Mouse (Mus musculus) left cerebral cortex, adult 2 months (tissue): ENCODE results near the gene Ago3. TPM values are rescaled to one million over a fixed set of nuclear protein-coding genes. Genes with fewer than 3 reads are reported as not detected.
A peak's percentile ranks its signal among the peaks of the same experiment; 100 is the strongest.

Experiments
- DNase-seq, 2 experiments: peaks; one replicate each; pipeline ENCODE4 v3.0.0; 2021 to 2022; ENCODE audit warnings: low spot score in 2 of 2, mixed read lengths in 1 of 2; ENCODE audit errors: extremely low spot score in 1 of 2
- H3K27ac ChIP-seq: fragments of 200-600 bp; 2 replicates; pipeline ENCODE4 v1.8.1; 2022
- H3K4me3 ChIP-seq: fragments of 200-600 bp; 2 replicates; pipeline ENCODE4 v1.8.1; 2022
- CTCF ChIP-seq: fragments of 200-600 bp; IDR thresholded peaks from 2 replicates; pipeline ENCODE4 v1.8.1; 2022; ENCODE audit warnings: antibody characterized with exemption, mild to moderate bottlenecking, moderate library complexity
- intact Hi-C: fragments of 180-260 bp; cut with DNase I; formaldehyde crosslinking; loops from one replicate; pipeline ENCODE4 v1.15.1; 2025
- long read RNA-seq, 2 experiments: library from polyadenylated mRNA; stranded (forward); transcript quantifications; one replicate each; pipeline ENCODE4 v2.0.0; 2021; ENCODE audit warnings: borderline mapping rate in 2 of 2
- total RNA-seq, 2 experiments: library from RNA; stranded (reverse); gene quantifications; 2 replicates each; pipeline ENCODE4 v1.2.3; 2021

The Ago3 gene
- 10 to 100 TPM; 33.6 to 45.8 TPM for total RNA-seq
- long read RNA-seq, experiment 1, full-length matches to known transcripts: 2 of 9 reads
- long read RNA-seq, experiment 1, partial matches to known transcripts: 1 of 9 reads
- long read RNA-seq, experiment 1, other reads (novel, unspliced or antisense): 6 of 9 reads
- long read RNA-seq, experiment 2, full-length matches to known transcripts: 3 of 6 reads
- long read RNA-seq, experiment 2, partial matches to known transcripts: 3 of 6 reads
- long read RNA-seq, experiment 2, other reads (novel, unspliced or antisense): 0 of 6 reads

DNA sequence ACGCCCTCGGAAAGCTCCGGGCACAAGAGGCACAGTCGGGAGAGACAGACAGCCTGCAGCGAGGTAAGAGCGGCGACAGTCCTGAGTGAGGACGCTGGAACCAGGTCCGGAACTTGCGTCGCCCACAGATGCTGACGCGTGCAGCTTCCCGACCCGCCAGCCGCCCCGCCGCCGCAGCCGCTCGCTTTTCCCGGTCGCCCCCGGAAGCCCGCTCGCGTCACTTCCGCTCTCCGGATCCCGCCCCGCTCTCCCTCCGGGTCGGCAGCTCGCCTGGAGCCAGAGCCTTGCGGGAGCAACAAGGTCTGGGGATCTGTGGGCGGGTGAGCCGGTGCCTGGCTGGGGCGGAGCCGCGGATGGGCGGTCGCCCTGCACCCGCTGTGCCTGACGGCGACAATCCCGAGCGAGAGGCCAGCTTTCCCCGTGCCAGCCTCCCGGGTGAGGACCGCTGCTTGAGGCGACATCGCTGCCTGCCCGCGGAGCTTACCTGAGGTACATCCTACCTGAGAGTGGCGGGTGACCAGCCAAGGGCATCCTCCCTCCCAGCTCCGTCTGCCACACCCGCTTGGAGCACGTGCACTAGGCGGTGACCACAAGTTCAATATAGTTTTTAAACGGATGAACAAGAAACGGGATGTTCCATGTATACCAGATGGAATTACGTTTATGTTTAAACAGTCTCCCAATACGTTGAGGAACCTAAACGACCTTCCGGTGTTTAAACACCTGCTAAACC, at the start of gene Ago3:
Gene Ago3, minus strand, starts transcription at position 210 of the 733 bp plus-strand sequence.
- intact Hi-C loops: loop anchor here (1.0 kb wide), 1 partner anchor 39 kb away; the partner anchor contains the start of gene Ago1
- TF ChIP-seq CTCF: no peak
- peak; percentile 92 to 97 for DNase-seq

DNA sequence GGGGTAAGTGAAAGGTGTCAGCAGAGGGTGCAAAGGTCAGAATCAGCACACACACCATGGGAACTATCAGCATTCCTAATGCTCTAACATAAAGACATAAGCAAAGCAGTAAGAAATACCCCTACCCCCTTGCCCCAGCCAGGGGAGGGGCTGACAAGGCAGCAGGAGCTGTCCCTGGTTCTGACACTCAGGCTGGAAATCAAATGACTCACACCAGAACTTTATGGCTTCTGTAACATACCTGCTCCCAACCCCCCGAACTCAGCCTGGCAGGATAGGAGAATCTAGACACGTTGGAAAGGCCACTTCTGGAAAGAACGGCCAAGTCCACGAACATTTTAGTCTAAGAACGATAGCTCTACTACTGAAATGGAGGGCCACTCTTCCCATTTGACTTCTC, 43.7 kb upstream of the Ago3 start:
- Histone ChIP-seq H3K4me3 (no peak overlapping the region), H3K27ac (no peak overlapping the region)
- intact Hi-C loops: no loop called here
- TF ChIP-seq CTCF: no peak
- no peak for DNase-seq

More for the DNA sequence above, at the start of gene Ago3:
- Histone ChIP-seq H3K4me3 (peak within 1 kb of the TSS; percentile 98), H3K27ac (peak within 1 kb of the TSS; percentile 93)

DNA sequence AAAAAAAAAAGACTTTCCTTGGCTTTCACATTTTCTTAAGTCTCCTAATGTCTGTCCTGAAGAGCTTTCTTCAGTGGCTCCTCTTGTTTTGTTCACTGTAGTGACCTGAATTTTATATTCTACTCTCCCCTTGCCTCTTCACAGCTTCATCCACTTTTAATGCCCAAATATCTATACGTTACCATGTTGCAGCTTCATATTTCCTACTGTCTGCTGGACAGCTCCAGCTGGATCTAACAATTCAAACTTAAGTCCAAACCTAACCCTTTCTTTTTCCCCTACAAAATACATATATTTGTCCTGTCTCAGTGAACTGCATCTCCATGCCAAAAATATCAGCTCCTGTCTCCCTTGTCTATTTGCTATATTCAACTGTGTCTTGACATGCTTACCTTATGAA, 40.0 kb upstream of the Ago3 start:
- H3K4me3 ChIP-seq: no peak overlapping the region
- TF ChIP-seq CTCF: no peak
- intact Hi-C loops: loop anchor here (2.0 kb wide), 1 partner anchor 63 kb away; the partner anchor contains the start of gene Ago4
- H3K27ac ChIP-seq: peak overlapping the region; percentile 95; the same call in 1 of the 2 replicates
- DNase-seq: no peak

DNA sequence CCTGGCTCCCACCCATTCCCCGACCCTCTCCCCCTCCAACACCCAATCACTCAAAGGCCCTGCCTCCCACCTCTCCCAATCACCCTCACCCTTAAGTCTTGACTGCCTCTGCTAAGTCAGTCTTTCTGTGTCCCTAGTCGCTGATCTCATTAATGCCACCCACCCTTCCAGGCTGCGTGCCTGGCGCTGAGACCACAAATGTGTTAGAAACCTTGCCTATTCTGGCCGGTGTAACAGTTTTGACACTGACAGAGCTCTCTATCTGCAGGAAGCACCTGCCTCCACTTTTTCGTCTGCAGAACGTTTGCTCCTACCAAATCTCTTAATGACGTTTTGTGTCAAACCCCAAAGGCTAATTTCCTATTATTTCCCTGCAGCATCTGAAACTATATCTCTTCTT, 39.6 kb upstream of the Ago3 start:
- Histone ChIP-seq H3K27ac (peak overlapping the region; percentile 95), H3K4me3 (peak overlapping the region; percentile 88)
- no peak for TF ChIP-seq CTCF
- intact Hi-C loops: loop anchor here (1.0 to 2.0 kb wide), 2 partner anchors 40 to 64 kb away; partner anchors contain the start of genes Ago3 and Ago4
- no peak for DNase-seq

DNA sequence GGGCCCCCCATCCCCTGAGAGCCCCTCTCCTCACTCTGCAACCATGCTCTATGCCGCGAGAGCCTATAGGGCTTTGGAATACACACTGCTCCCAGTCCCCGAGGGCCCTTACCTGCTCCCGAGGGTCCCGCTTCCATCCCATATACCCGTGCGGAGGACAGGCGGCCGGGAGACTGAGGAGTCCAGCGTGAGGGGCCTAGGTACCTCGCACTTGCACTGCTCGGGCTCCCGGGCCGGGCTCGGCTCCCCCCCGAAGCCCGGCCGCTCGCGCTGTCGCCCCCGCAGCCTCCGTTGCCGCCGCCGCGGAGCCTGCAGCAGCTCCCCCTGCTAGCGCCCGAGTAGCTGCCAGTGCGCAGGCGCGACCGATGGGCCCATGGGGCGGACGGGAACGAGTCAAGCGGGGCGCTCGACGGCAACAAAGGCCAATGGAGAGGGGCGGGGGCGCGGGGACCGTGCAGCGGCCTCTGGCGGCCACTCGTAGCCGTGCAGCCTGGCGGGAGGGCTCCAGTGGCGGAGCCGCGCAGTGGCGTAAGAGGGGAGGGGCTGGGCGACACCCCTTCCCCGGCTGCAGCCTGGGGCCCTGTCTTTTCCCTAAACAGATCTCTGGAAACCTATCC, 39.0 kb upstream of the Ago3 start, which contains the start of gene Ago1:
Gene Ago1, minus strand, starts transcription at position 299 of the 617 bp plus-strand sequence.
- H3K27ac ChIP-seq: peak within 1 kb of the TSS; percentile 95
- TF ChIP-seq CTCF: peak; percentile 99
- intact Hi-C loops: loop anchor here (1.0 to 2.0 kb wide), 2 partner anchors 39 to 64 kb away; partner anchors contain the start of genes Ago3 and Ago4
- DNase-seq: peak; percentile 95 to 97
- peak within 1 kb of the TSS; percentile 88 for H3K4me3 ChIP-seq

DNA sequence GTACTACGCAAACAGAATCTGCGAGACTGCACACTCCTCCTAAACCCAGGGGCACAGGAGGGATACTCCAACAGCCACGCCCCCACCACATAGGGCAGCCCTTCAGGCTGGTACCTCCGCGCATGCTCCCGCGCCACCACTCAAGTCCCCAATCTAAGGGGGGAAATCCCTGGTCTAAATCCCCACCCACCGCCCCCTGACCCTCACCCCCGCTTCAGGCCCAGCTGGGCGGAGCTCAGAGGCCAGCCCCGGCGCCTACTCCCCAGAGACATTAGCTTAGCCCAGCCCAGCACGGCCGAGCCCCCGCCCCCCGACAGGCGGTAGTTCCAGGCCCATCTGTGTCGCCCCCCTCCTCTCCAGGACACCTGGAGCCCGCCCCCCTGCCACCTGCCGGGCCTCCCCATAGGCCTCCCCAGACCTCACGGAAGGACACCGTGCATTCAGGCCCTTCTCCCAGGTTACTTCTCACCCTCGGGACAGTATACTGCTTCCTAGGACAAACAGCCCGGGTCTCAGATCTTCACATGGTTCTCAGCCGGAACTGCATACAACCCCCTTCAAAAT, 38.4 kb upstream of the Ago3 start:
- no peak for TF ChIP-seq CTCF
- Histone ChIP-seq H3K4me3 (peak overlapping the region; percentile 88), H3K27ac (peak overlapping the region; percentile 95)
- DNase-seq: peak; percentile 35 to 47
- intact Hi-C loops: loop anchor here (1.0 to 2.0 kb wide), 2 partner anchors 39 to 65 kb away; partner anchors contain the start of genes Ago3 and Ago4

DNA sequence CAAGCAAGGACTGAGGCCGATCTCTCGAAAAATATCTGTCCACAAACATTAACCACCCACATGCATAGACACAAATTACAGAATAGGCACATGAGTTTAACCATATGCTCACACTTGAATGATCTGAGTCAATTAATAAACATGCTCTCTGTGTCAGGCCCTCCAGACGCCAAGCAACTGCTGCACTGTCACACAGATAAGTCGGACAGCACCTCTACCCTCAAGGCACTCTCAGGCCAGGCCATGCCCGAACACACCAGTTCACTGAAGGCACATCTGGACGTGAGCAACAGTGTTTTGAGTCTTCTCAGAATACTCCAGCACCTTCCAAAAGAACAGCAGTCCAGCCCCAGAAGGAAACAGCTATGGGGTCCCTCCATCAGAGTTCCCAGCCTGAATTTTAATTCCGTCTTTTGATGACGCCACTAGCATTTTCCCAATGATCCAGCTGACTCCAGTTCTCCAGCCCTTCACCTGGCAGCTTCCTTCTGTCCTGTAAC, 36.9 kb upstream of the Ago3 start:
- Histone ChIP-seq H3K27ac (no peak overlapping the region), H3K4me3 (no peak overlapping the region)
- intact Hi-C loops: no loop called here
- DNase-seq: no peak
- TF ChIP-seq CTCF: no peak

DNA sequence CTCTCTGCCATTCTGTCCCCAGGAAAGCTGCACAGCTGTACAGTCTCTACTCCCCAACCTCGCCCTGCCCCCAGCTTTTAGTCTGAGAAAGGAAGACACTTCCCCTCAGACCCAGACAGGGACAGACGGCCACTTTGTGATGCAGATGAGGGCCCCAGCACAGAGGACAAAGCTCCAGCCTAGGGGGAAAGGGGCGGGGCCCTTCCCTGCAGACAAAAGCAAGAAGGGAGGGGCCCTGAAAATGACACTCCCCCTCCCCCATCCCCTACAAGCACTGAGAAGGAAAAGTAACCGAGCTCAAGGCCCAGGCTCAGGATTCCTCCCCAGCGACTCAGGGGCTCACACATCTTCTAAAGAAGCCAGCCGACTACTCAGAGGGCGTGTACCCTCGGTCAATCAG, 36.5 kb upstream of the Ago3 start:
- intact Hi-C loops: no loop called here
- H3K4me3 ChIP-seq: no peak overlapping the region

DNA sequence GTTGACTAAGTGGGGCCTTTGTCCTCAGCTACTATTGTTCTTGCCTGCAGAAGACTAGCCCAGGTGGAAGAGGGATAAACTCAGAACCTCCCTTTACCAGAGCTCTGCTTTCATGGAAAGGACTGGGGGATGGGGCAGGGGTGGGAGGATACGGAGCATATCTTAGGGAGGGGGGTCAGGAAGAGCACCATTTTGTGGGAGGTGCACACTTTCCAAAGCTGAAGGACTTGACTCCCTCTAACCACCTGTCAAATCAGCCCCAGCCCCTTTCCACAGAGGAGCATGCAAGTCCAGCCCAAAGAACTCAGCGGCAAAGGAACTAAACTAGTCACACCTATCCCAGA, 35.5 kb upstream of the Ago3 start:
- H3K4me3 ChIP-seq: no peak overlapping the region

More for the DNA sequence above, 36.5 kb upstream of the Ago3 start:
- peak in 1 of 2 experiments; percentile 37 for DNase-seq
- H3K27ac ChIP-seq: no peak overlapping the region
- TF ChIP-seq CTCF: no peak

DNA sequence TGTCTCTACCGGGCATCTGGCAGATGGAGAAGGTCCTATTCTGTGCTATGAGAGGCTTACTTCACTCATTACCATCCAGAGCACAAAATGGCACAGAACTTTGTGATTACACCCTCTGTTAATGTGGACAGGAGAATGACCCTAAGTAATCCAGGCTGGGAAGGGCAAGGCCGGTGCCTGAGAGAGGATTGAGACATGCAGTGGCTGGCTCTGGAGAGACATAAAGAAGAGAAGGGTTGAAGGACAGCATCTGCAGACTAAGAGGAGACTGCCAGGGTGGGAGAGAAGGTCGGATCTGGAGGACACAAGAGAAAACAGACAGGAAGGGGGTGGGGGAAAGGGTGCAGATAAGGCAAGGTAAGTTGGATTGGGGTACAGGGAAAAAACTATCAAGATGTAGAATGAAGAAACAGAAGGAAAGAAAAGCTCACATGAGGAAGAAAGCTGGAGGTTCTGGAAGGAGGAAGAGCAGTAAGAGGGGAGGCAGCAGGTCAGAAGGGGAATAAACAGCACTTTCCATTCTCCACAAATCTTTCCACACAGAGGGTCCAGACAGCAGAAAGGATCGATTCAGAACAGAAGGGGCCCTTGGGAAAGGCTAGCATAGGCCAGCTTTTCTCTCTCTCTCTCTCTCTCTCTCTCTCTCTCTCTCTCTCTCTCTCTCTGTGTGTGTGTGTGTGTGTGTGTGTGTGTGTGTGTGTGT, 35.0 kb upstream of the Ago3 start:
- Histone ChIP-seq H3K4me3 (no peak overlapping the region), H3K27ac (no peak overlapping the region)
- TF ChIP-seq CTCF: no peak
- DNase-seq: no peak
- intact Hi-C loops: no loop called here

More for the DNA sequence above, 35.5 kb upstream of the Ago3 start:
- no peak overlapping the region for H3K27ac ChIP-seq
- intact Hi-C loops: no loop called here
- no peak for DNase-seq
- TF ChIP-seq CTCF: no peak

DNA sequence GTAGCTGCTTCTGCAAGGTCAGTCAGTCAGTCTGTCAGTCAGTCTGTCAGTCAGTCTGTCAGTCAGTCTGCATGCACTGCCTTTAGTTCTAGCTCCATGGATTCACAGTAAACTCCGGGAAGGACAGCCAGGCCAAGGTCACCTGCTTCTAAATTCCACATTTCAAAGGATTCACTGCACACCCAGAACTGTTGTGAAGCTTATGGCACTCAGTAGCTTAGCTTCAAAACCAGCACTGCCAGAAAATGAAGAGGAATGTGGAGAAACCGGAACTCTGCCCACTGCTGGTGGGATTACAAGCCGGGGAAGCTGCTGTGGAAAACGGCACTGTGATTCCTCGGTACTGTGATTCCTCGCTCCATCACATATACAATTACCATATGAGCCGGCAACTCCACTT, 26.1 kb upstream of the Ago3 start:
- intact Hi-C loops: no loop called here
- no peak for DNase-seq
- TF ChIP-seq CTCF: no peak; the same call in 1 of the 2 replicates
- no peak overlapping the region for H3K4me3 ChIP-seq
- H3K27ac ChIP-seq: no peak overlapping the region
